Mouse (Mus musculus) heart, embryonic 13.5 days (tissue): ENCODE measurements around the gene Syngr4. TPM values are rescaled to one million over a fixed set of nuclear protein-coding genes. Genes with fewer than 3 reads are reported as not detected.

Experiments
- ATAC-seq: fragments of 200-750 bp; cut with Nextera tagmentation; 2 replicates; pipeline ENCODE4 v1.8.0; 2017; ENCODE audit warnings: moderate TSS enrichment; ENCODE audit not compliant: insufficient number of reproducible peaks, low FRiP score, low TSS enrichment; ENCODE audit errors: extremely low read depth
- H3K27ac ChIP-seq: fragments of 300-500 bp; sonication (generic); replicated peaks from 2 replicates; pipeline ENCODE4 v1.5.1; 2015; ENCODE audit warnings: moderate library complexity, mild to moderate bottlenecking, inconsistent platforms
- H3K27me3 ChIP-seq: fragments of 300-500 bp; sonication (generic); replicated peaks from 2 replicates; pipeline ENCODE4 v1.6.1; 2015; ENCODE audit warnings: mild to moderate bottlenecking, inconsistent platforms
- H3K36me3 ChIP-seq: fragments of 300-500 bp; sonication (generic); 2 replicates; pipeline ENCODE4 v1.6.1; 2015; ENCODE audit warnings: mild to moderate bottlenecking, inconsistent platforms
- H3K4me1 ChIP-seq: fragments of 300-500 bp; sonication (generic); 2 replicates; pipeline ENCODE4 v1.6.1; 2015; ENCODE audit warnings: inconsistent platforms
- H3K4me2 ChIP-seq: fragments of 300-500 bp; sonication (generic); 2 replicates; pipeline ENCODE4 v1.6.1; 2015; ENCODE audit warnings: inconsistent platforms, mild to moderate bottlenecking, moderate library complexity
- H3K4me3 ChIP-seq: fragments of 300-500 bp; sonication (generic); 2 replicates; pipeline ENCODE4 v1.5.1; 2015; ENCODE audit warnings: moderate library complexity, mild to moderate bottlenecking, inconsistent platforms
- H3K9ac ChIP-seq: fragments of 300-500 bp; sonication (generic); 2 replicates; pipeline ENCODE4 v1.6.1; 2015; ENCODE audit warnings: inconsistent platforms, mild to moderate bottlenecking, moderate library complexity
- H3K9me3 ChIP-seq: fragments of 300-500 bp; sonication (generic); 2 replicates; pipeline ENCODE4 v1.6.1; 2016; ENCODE audit warnings: inconsistent platforms
- WGBS: fragments of 180-500 bp; shearing (Covaris S2); methylation state at CpG from one replicate; pipeline ENCODE4 v1.1.7; 2015; ENCODE audit warnings: mixed read lengths; 5-methylcytosine and 5-hydroxymethylcytosine counted together
- polyA plus RNA-seq: library from polyadenylated mRNA; unstranded; fragments of >200 nt; fragmentation: Nextera tagmentation; extraction: Ambion mirVana; gene quantifications from 2 replicates; pipeline ENCODE4 v1.2.1, GENCODE M21; 2015

Gene Syngr4
- polyA plus RNA-seq, 1 experiment from 2014 or later: 0.90 TPM

GRCm38 (mm10) chr7:45865925-45866910, 30.3 kb downstream of the Syngr4 start:
- Histone ChIP-seq H3K27me3 (peaks cover 65% of the 10 kb centered on the region), H3K27ac (peak overlapping the region; percentile 55; the same call in 1 of the 2 replicates), H3K4me2 (peak overlapping the region; percentile 90), H3K9ac (peak overlapping the region; percentile 92), H3K36me3 (no peaks in the 10 kb centered on the region), H3K4me3 (peak overlapping the region; percentile 75), H3K9me3 (no peaks in the 10 kb centered on the region), H3K4me1 (peaks cover 46% of the 10 kb centered on the region)
- WGBS: under 1% methylated on average over 117 of the region's 117 CpGs
- ATAC-seq: peak; percentile 56; the same call in 1 of the 2 replicates

GRCm38 (mm10) chr7:45864435-45864834, 32.1 kb downstream of the Syngr4 start:
- H3K27me3 ChIP-seq: peaks cover 65% of the 10 kb centered on the region
- no peak overlapping the region for H3K27ac ChIP-seq
- H3K9me3 ChIP-seq: no peaks in the 10 kb centered on the region
- peaks cover 31% of the 10 kb centered on the region for H3K4me1 ChIP-seq
- H3K4me2 ChIP-seq: no peak overlapping the region
- H3K9ac ChIP-seq: no peak overlapping the region
- no peak overlapping the region for H3K4me3 ChIP-seq
- no peaks in the 10 kb centered on the region for H3K36me3 ChIP-seq
- no peak for ATAC-seq
- 51% methylated on average over 3 of the region's 3 CpGs for WGBS

GRCm38 (mm10) chr7:45862804-45863203, 33.7 kb downstream of the Syngr4 start:
- WGBS: 78% methylated on average over 7 of the region's 7 CpGs
- no peaks in the 10 kb centered on the region for H3K9me3 ChIP-seq
- no peak overlapping the region for H3K27ac ChIP-seq
- H3K4me3 ChIP-seq: no peak overlapping the region
- H3K4me1 ChIP-seq: peaks cover 16% of the 10 kb centered on the region
- H3K27me3 ChIP-seq: peaks cover 64% of the 10 kb centered on the region
- H3K36me3 ChIP-seq: no peaks in the 10 kb centered on the region
- no peak overlapping the region for H3K9ac ChIP-seq
- ATAC-seq: no peak
- no peak overlapping the region for H3K4me2 ChIP-seq

GRCm38 (mm10) chr7:45859008-45859407, 37.5 kb downstream of the Syngr4 start:
- no peak for ATAC-seq
- H3K4me2 ChIP-seq: no peak overlapping the region
- no peaks in the 10 kb centered on the region for H3K9me3 ChIP-seq
- H3K27ac ChIP-seq: no peak overlapping the region
- H3K36me3 ChIP-seq: no peaks in the 10 kb centered on the region
- 56% methylated on average over 4 of the region's 4 CpGs for WGBS
- H3K9ac ChIP-seq: no peak overlapping the region
- H3K4me1 ChIP-seq: peaks cover 14% of the 10 kb centered on the region
- H3K27me3 ChIP-seq: peaks cover 88% of the 10 kb centered on the region
- H3K4me3 ChIP-seq: no peak overlapping the region

GRCm38 (mm10) chr7:45856950-45857901, 39.3 kb downstream of the Syngr4 start:
- Histone ChIP-seq H3K9ac (peak overlapping the region; percentile 71), H3K9me3 (no peaks in the 10 kb centered on the region), H3K27me3 (peaks cover 78% of the 10 kb centered on the region), H3K36me3 (no peaks in the 10 kb centered on the region), H3K4me1 (peaks cover 14% of the 10 kb centered on the region), H3K4me2 (peak overlapping the region; percentile 76), H3K27ac (no peak overlapping the region), H3K4me3 (peak overlapping the region; percentile 53)
- ATAC-seq: no peak
- WGBS: 4% methylated on average over 30 of the region's 30 CpGs

- no peak overlapping the region for H3K27ac ChIP-seq
- H3K4me2 ChIP-seq: no peak overlapping the region
- no peaks in the 10 kb centered on the region for H3K36me3 ChIP-seq
- WGBS: 79% methylated on average over 12 of the region's 12 CpGs
- H3K9ac ChIP-seq: no peak overlapping the region
- H3K27me3 ChIP-seq: peaks cover 58% of the 10 kb centered on the region
- no peaks in the 10 kb centered on the region for H3K9me3 ChIP-seq
- no peak overlapping the region for H3K4me3 ChIP-seq
- ATAC-seq: no peak
- peaks cover 14% of the 10 kb centered on the region for H3K4me1 ChIP-seq
Measured at GRCm38 (mm10) chr7:45853089-45853488, 43.4 kb downstream of the Syngr4 start.

- no peaks in the 10 kb centered on the region for H3K36me3 ChIP-seq
- no peak overlapping the region for H3K9ac ChIP-seq
- H3K27ac ChIP-seq: no peak overlapping the region
- no peak overlapping the region for H3K4me3 ChIP-seq
- H3K4me1 ChIP-seq: no peaks in the 10 kb centered on the region
- H3K9me3 ChIP-seq: no peaks in the 10 kb centered on the region
- 40% methylated on average over 3 of the region's 3 CpGs for WGBS
- no peak overlapping the region for H3K4me2 ChIP-seq
- ATAC-seq: no peak
- H3K27me3 ChIP-seq: peaks cover 47% of the 10 kb centered on the region
Measured at GRCm38 (mm10) chr7:45850661-45851060, 45.9 kb downstream of the Syngr4 start.

GRCm38 (mm10) chr7:45848447-45849027, 48.0 kb downstream of the Syngr4 start:
- H3K9me3 ChIP-seq: no peaks in the 10 kb centered on the region
- peaks cover 49% of the 10 kb centered on the region for H3K27me3 ChIP-seq
- no peak overlapping the region for H3K4me3 ChIP-seq
- no peak overlapping the region for H3K27ac ChIP-seq
- H3K36me3 ChIP-seq: no peaks in the 10 kb centered on the region
- no peak overlapping the region for H3K4me2 ChIP-seq
- WGBS: 19% methylated on average over 6 of the region's 6 CpGs
- no peak for ATAC-seq
- H3K9ac ChIP-seq: no peak overlapping the region
- no peaks in the 10 kb centered on the region for H3K4me1 ChIP-seq

GRCm38 (mm10) chr7:45842950-45843744, 53.4 kb downstream of the Syngr4 start:
- 79% methylated on average over 10 of the region's 10 CpGs for WGBS

More at GRCm38 (mm10) chr7:45842950-45843744, 53.4 kb downstream of the Syngr4 start:
- H3K27me3 ChIP-seq: peaks cover 65% of the 10 kb centered on the region
- H3K36me3 ChIP-seq: no peaks in the 10 kb centered on the region
- no peak for ATAC-seq
- H3K4me3 ChIP-seq: no peak overlapping the region
- no peaks in the 10 kb centered on the region for H3K4me1 ChIP-seq
- H3K9me3 ChIP-seq: no peaks in the 10 kb centered on the region
- H3K9ac ChIP-seq: no peak overlapping the region
- no peak overlapping the region for H3K27ac ChIP-seq
- no peak overlapping the region for H3K4me2 ChIP-seq
